Mouse (Mus musculus) kidney, postnatal 0 days (tissue): ENCODE measurements around the gene Gm28308. TPM values are rescaled to one million over a fixed set of nuclear protein-coding genes. Genes with fewer than 3 reads are reported as not detected.

ENCODE experiments used
- ATAC-seq: fragments of 200-750 bp; cut with Nextera tagmentation; replicated peaks from 2 replicates; pipeline ENCODE4 v1.8.0; 2017; ENCODE audit warnings: low read depth, moderate number of reproducible peaks, moderate TSS enrichment, moderate library complexity; ENCODE audit not compliant: low FRiP score
- DNase-seq: peaks from one replicate; pipeline ENCODE4 v3.0.0-alpha.2; 2016; ENCODE audit warnings: low spot score
- H3K27ac ChIP-seq: fragments of 300-500 bp; sonication (generic); 2 replicates; pipeline ENCODE4 v1.5.1; 2014; ENCODE audit warnings: mild to moderate bottlenecking
- H3K27me3 ChIP-seq: fragments of 300-500 bp; sonication (generic); 2 replicates; pipeline ENCODE4 v1.6.1; 2014; ENCODE audit warnings: low read length, mixed read lengths; ENCODE audit not compliant: insufficient read depth
- H3K36me3 ChIP-seq: fragments of 300-500 bp; sonication (generic); 2 replicates; pipeline ENCODE4 v1.6.1; 2014; ENCODE audit warnings: low read length, mixed read lengths; ENCODE audit not compliant: insufficient read depth
- H3K4me1 ChIP-seq: fragments of 300-500 bp; sonication (generic); replicated peaks from 2 replicates; pipeline ENCODE4 v1.6.1; 2014; ENCODE audit warnings: antibody characterized with exemption, low read length, mixed read lengths; ENCODE audit not compliant: insufficient read depth
- H3K4me2 ChIP-seq: fragments of 300-500 bp; sonication (generic); 2 replicates; pipeline ENCODE4 v1.6.1; 2014; ENCODE audit warnings: mild to moderate bottlenecking, low read length, moderate library complexity, mixed read lengths
- H3K4me3 ChIP-seq: fragments of 300-500 bp; sonication (generic); replicated peaks from 2 replicates; pipeline ENCODE4 v1.5.1; 2014; ENCODE audit warnings: low read depth, low read length
- H3K9ac ChIP-seq: fragments of 300-500 bp; sonication (generic); 2 replicates; pipeline ENCODE4 v1.6.1; 2014; ENCODE audit warnings: low read depth, low read length
- H3K9me3 ChIP-seq: fragments of 300-500 bp; sonication (generic); replicated peaks from 2 replicates; pipeline ENCODE4 v1.6.1; 2016; ENCODE audit warnings: low read length, inconsistent platforms, mixed read lengths
- CTCF ChIP-seq: IDR thresholded peaks from 2 replicates; pipeline ENCODE4 v1.5.1; 2016; ENCODE audit warnings: antibody characterized with exemption, low read depth, mild to moderate bottlenecking, moderate library complexity
- WGBS: fragments of 180-500 bp; shearing (Covaris S2); extraction: QIAGEN DNeasy Blood & Tissue Kit; methylation state at CpG from one replicate; pipeline ENCODE4 v1.1.7; 2014; 5-methylcytosine and 5-hydroxymethylcytosine counted together
- polyA plus RNA-seq: library from polyadenylated mRNA; unstranded; fragments of >200 nt; fragmentation: Nextera tagmentation; extraction: Ambion mirVana; gene quantifications from 2 replicates; pipeline ENCODE4 v1.2.1, GENCODE M21; 2015

The Gm28308 gene
- polyA plus RNA-seq, 1 experiment from 2014 or later, result 2.1 TPM

GRCm38 (mm10) chr6:52212556-52213118, 502 bp downstream of the Gm28308 start:
- Histone ChIP-seq H3K4me1 (peaks cover 46% of the 10 kb centered on the region), H3K9me3 (no peaks in the 10 kb centered on the region), H3K36me3 (no peaks in the 10 kb centered on the region), H3K9ac (peak overlapping the region; percentile 90), H3K27me3 (no peaks in the 10 kb centered on the region), H3K4me2 (peak overlapping the region; percentile 89), H3K27ac (peak overlapping the region; percentile 99), H3K4me3 (peak overlapping the region; percentile 78)
- DNase-seq (no peak), ATAC-seq (no peak; the same call in 1 of the 2 replicates)
- no peak for TF ChIP-seq CTCF
- under 1% methylated on average over 22 of the region's 22 CpGs for WGBS

- no peak for ATAC-seq
- no peak for DNase-seq
- H3K27me3 ChIP-seq, result no peaks in the 10 kb centered on the region
- WGBS, result 2% methylated on average over 13 of the region's 13 CpGs
- H3K4me1 ChIP-seq, result peaks cover 52% of the 10 kb centered on the region
- no peaks in the 10 kb centered on the region for H3K36me3 ChIP-seq
- H3K4me3 ChIP-seq, result peak overlapping the region; percentile 78
- H3K27ac ChIP-seq, result peak overlapping the region; percentile 99
- H3K9me3 ChIP-seq, result no peaks in the 10 kb centered on the region
- peak overlapping the region; percentile 90 for H3K9ac ChIP-seq
- no peak for TF ChIP-seq CTCF
- H3K4me2 ChIP-seq, result peak overlapping the region; percentile 89
Measured at GRCm38 (mm10) chr6:52211961-52212360, 1.2 kb downstream of the Gm28308 start.

- Histone ChIP-seq H3K9me3 (no peaks in the 10 kb centered on the region), H3K27me3 (no peaks in the 10 kb centered on the region), H3K4me2 (peak overlapping the region; percentile 89), H3K9ac (peak overlapping the region; percentile 90), H3K4me3 (peak overlapping the region; percentile 78), H3K4me1 (peaks cover 55% of the 10 kb centered on the region), H3K36me3 (no peaks in the 10 kb centered on the region), H3K27ac (peak overlapping the region; percentile 99)
- TF ChIP-seq CTCF, result peak; percentile 82
- peak; percentile 92 for DNase-seq
- ATAC-seq, result peak; percentile 15; the same call in 1 of the 2 replicates
- under 1% methylated on average over 37 of the region's 37 CpGs for WGBS
Measured at GRCm38 (mm10) chr6:52211170-52211935, 1.8 kb downstream of the Gm28308 start.

- Histone ChIP-seq H3K36me3 (0 out of 2 replicates have a peak, but pooled peaks cover 4% of the 10 kb centered on the region), H3K27me3 (no peaks in the 10 kb centered on the region), H3K27ac (peak overlapping the region; percentile 85), H3K4me2 (peak overlapping the region; percentile 89), H3K4me3 (peak overlapping the region; percentile 78), H3K9ac (peak overlapping the region; percentile 64), H3K9me3 (no peaks in the 10 kb centered on the region), H3K4me1 (peaks cover 47% of the 10 kb centered on the region)
- no peak for ATAC-seq
- no peak for TF ChIP-seq CTCF
- 7% methylated on average over 12 of the region's 12 CpGs for WGBS
- DNase-seq, result no peak
Measured at GRCm38 (mm10) chr6:52209685-52210046, 3.5 kb downstream of the Gm28308 start.

GRCm38 (mm10) chr6:52208868-52209684, 4.1 kb downstream of the Gm28308 start:
- H3K9me3 ChIP-seq, result no peaks in the 10 kb centered on the region
- peak overlapping the region; percentile 64 for H3K9ac ChIP-seq
- no peak for TF ChIP-seq CTCF
- H3K4me3 ChIP-seq, result peak overlapping the region; percentile 78
- WGBS, result 5% methylated on average over 17 of the region's 18 CpGs
- peak overlapping the region; percentile 89 for H3K4me2 ChIP-seq
- 0 out of 2 replicates have a peak, but pooled peaks cover 4% of the 10 kb centered on the region for H3K36me3 ChIP-seq
- no peaks in the 10 kb centered on the region for H3K27me3 ChIP-seq
- DNase-seq, result peak; percentile 64
- H3K4me1 ChIP-seq, result peaks cover 42% of the 10 kb centered on the region
- no peak for ATAC-seq
- H3K27ac ChIP-seq, result peak overlapping the region; percentile 85
